Mouse (Mus musculus) myocyte (in vitro differentiated cells): Measurements from ENCODE around the gene Nectin1.

Experiments used
- MYOG ChIP-seq, 3 experiments: IDR thresholded peaks; one replicate each; pipeline ENCODE4 v1.6.1; 2011; ENCODE audit warnings: control low read depth in 2 of 3, low read depth in 2 of 3, mild to moderate bottlenecking in 2 of 3; ENCODE audit not compliant: insufficient read length in 2 of 3, control insufficient read depth in 1 of 3, insufficient read depth in 1 of 3
- POLR2A ChIP-seq: IDR thresholded peaks from one replicate; pipeline ENCODE4 v1.6.1; 2011; ENCODE audit warnings: low read depth, mild to moderate bottlenecking, control low read depth, moderate library complexity; ENCODE audit not compliant: insufficient read length
- POLR2AphosphoS2 ChIP-seq: IDR thresholded peaks from one replicate; pipeline ENCODE4 v1.6.1; 2011; ENCODE audit warnings: low read depth, control low read depth; ENCODE audit not compliant: insufficient read length
- TCF12 ChIP-seq: IDR thresholded peaks from one replicate; pipeline ENCODE4 v1.6.1; 2011; ENCODE audit warnings: mild to moderate bottlenecking, control low read depth; ENCODE audit not compliant: poor library complexity, insufficient read depth, severe bottlenecking
- USF1 ChIP-seq: IDR thresholded peaks from one replicate; pipeline ENCODE4 v1.6.1; 2011; ENCODE audit warnings: low read depth, mild to moderate bottlenecking, control low read depth, moderate library complexity

DNA sequence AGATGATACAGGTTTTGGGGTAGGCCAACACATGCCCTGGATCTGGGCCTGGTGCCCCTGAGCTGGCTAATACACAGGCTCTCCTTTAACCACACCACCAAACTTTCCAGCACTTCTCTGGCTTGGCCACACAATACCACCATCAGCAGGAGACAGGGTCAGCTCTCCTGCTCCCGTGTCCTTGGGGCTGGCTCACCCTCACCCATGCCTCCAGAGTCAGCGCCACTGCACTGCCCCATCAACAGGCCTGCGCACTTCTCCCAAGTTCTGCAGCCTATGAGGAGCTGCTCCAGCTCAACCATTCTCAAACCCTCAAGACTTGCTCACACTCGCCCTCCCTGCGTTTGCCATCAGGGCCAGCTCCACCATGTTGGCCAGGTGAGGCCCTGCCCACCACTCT, 78.4 kb downstream of the Nectin1 start:
- TF ChIP-seq POLR2A, result no peak
- TF ChIP-seq TCF12, result no peak
- TF ChIP-seq MYOG (IDR thresholded peaks at IDR 0.05; ENCODE audit: control insufficient read depth in 1 of 3, insufficient read depth in 1 of 3, insufficient read length in 2 of 3, low read depth in 2 of 3), result no peak
- TF ChIP-seq USF1, result no peak
- no peak for TF ChIP-seq POLR2AphosphoS2
